Mouse (Mus musculus): ENCODE measurements around the gene Gmpr2. TPM values are rescaled to one million over a fixed set of nuclear protein-coding genes. Genes with fewer than 3 reads are reported as not detected.

The Gmpr2 gene
- polyA plus RNA-seq, 2 experiments = 51.1 to 53.1 TPM

DNA sequence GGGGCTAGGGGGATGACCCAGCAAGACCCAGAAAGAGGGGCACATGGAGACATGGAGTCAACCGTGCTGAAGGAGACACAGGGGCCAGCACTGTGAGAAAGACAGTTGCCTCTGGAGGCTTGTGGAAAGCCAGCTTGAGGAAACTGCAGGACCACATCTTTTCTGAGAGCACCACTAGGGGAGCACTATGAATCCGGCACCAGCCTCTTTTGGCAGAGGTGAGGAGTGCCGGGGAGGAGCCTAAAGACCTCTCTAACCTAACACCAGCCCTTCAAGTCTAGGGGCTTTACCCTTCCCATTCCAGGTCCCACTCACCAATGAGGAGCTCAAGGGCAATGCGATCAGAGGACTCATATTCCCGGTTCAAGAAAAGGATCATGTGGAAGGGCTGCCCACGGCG lies 40.0 kb downstream of the Gmpr2 start:
- no peak overlapping the region for H3K9ac ChIP-seq (ENCODE audit: low read depth, low read length, severe bottlenecking)
- WGBS = 72% methylated on average over 7 of the region's 7 CpGs
- no peak for TF ChIP-seq POLR2A (IDR thresholded peaks at IDR 0.05; ENCODE audit: borderline replicate concordance, extremely low read depth, insufficient read depth, insufficient read length)
- peaks cover 6% of the 10 kb centered on the region; the same call in 1 of the 2 replicates for H3K4me1 ChIP-seq (ENCODE audit: control insufficient read depth, insufficient read depth, low read length)
- no peaks in the 10 kb centered on the region for H3K9me3 ChIP-seq (ENCODE audit: control insufficient read depth, low read length)
- H3K36me3 ChIP-seq (ENCODE audit: control insufficient read depth, insufficient read depth, low read length) = peaks cover 7% of the 10 kb centered on the region
- H3K27ac ChIP-seq (replicated peaks; ENCODE audit: low read depth, low read length) = no peak overlapping the region
- H3K4me2 ChIP-seq (replicated peaks; ENCODE audit: low read depth, low read length, severe bottlenecking) = no peak overlapping the region
- H3K4me3 ChIP-seq (replicated peaks; ENCODE audit: low read length) = no peak overlapping the region
- no peak for DNase-seq (ENCODE audit: low spot score)
- peaks cover 6% of the 10 kb centered on the region for H3K27me3 ChIP-seq (ENCODE audit: control insufficient read depth, insufficient read depth, low read length)
- no peak for ATAC-seq (ENCODE audit: low FRiP score, low read depth)

DNA sequence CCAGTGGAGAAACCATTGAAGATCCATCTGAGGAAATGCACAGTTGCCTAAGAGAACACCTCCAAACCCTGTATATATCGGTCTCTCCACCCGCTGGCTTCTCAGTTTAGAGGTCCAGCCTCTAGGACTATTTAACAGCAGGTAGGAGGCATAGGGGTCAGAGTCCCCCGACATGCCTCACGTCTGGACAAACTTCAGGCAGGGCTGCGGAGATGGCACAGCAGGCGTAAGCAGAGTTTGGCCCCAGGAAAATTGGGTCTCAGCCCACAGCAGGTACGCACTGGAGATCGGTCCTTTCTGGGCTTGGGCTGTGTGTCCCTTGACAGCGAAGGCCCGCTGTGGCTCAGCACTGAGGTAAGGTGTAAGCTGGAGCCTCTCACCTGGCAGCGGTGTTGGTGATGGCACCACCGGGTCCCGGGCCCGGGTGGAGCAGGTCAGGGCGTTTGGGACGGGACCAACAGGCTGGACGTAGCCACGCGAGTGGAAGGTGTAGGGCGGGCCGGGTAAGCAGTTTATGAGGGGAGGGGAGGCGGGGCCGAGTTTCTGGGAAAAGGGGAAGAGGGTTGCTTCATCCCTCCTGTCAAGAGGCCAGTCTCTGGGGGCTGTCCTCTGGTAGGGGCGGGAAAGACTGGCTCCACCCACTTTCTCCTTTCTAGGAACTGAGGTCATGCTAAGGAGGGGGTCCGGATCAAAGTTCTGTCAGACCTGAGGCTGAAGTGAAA lies 41.4 kb downstream of the Gmpr2 start:
- 9% methylated on average over 25 of the region's 25 CpGs for WGBS
- Histone ChIP-seq H3K27me3 (ENCODE audit: control insufficient read depth, insufficient read depth, low read length) (peaks cover 6% of the 10 kb centered on the region), H3K36me3 (ENCODE audit: control insufficient read depth, insufficient read depth, low read length) (peaks cover 19% of the 10 kb centered on the region), H3K4me2 (replicated peaks; ENCODE audit: low read depth, low read length, severe bottlenecking) (peak overlapping the region; percentile 36), H3K9me3 (ENCODE audit: control insufficient read depth, low read length) (no peaks in the 10 kb centered on the region), H3K9ac (ENCODE audit: low read depth, low read length, severe bottlenecking) (peak overlapping the region; percentile 31; the same call in 1 of the 2 replicates), H3K27ac (replicated peaks; ENCODE audit: low read depth, low read length) (no peak overlapping the region), H3K4me3 (replicated peaks; ENCODE audit: low read length) (peak overlapping the region; percentile 17), H3K4me1 (ENCODE audit: control insufficient read depth, insufficient read depth, low read length) (peaks cover 6% of the 10 kb centered on the region; the same call in 1 of the 2 replicates)
- no peak for TF ChIP-seq POLR2A (IDR thresholded peaks at IDR 0.05; ENCODE audit: borderline replicate concordance, extremely low read depth, insufficient read depth, insufficient read length)
- peak; percentile 45; the same call in 1 of the 2 replicates for ATAC-seq (ENCODE audit: low FRiP score, low read depth)
- DNase-seq (ENCODE audit: low spot score) = peak; percentile 33

DNA sequence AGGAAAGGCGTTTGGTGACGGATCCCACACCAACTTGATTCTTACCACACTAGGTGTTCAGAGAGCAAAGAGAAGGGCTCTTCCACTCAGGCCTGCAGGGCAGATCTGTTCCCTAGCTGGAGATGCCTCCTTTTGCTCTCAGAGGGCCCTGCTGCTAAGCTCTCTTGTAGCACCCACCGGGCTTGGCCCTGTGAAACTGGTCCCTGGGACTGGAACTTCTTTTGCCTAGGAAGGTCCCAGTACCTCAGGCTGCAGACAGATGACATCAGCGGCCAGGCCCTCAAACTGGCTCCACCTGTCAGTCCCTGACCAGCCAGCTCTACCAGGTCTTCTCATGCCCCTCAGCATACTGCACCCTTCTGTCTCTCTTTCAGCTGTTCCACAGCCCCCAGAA lies 42.0 kb downstream of the Gmpr2 start, which contains the start of gene Tgm1:
TSS of gene Tgm1 (minus strand) at position 198 of the 394 bp plus-strand sequence.
- Histone ChIP-seq H3K27ac (replicated peaks; ENCODE audit: low read depth, low read length) (no peak within 1 kb of the TSS), H3K4me3 (replicated peaks; ENCODE audit: low read length) (peak within 1 kb of the TSS; percentile 17), H3K27me3 (ENCODE audit: control insufficient read depth, insufficient read depth, low read length) (peaks cover 6% of the 10 kb centered on the region), H3K36me3 (ENCODE audit: control insufficient read depth, insufficient read depth, low read length) (peaks cover 25% of the 10 kb centered on the region), H3K4me1 (ENCODE audit: control insufficient read depth, insufficient read depth, low read length) (peaks cover 6% of the 10 kb centered on the region; the same call in 1 of the 2 replicates), H3K4me2 (replicated peaks; ENCODE audit: low read depth, low read length, severe bottlenecking) (peak within 1 kb of the TSS; percentile 36), H3K9me3 (ENCODE audit: control insufficient read depth, low read length) (no peaks in the 10 kb centered on the region), H3K9ac (ENCODE audit: low read depth, low read length, severe bottlenecking) (peak within 1 kb of the TSS; percentile 31; the same call in 1 of the 2 replicates)
- DNase-seq (ENCODE audit: low spot score) = no peak
- 18% methylated on average over 4 of the region's 4 CpGs for WGBS
- TF ChIP-seq POLR2A (IDR thresholded peaks at IDR 0.05; ENCODE audit: borderline replicate concordance, extremely low read depth, insufficient read depth, insufficient read length) = no peak
- ATAC-seq (ENCODE audit: low FRiP score, low read depth) = no peak

DNA sequence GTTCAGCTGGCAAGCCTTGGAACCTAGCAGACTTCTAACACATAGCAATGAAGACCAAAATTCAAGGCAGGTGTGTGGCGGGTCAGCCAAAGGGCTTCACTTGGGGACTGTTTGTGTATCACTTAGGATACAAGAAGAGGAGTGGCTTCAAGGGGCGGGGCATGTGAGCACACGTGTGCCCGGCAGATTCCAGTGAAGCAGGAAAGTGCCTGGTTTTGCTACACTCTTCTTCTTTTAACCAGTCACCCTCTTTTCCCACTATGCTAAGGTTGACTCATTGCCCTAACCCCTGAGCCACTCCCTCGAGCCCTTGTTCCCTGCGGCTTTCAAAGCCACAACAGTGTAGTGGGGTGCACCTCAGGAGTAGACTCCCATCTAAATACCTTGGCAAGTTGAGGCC lies 43.2 kb downstream of the Gmpr2 start:
- DNase-seq (ENCODE audit: low spot score) (peak; percentile 34), ATAC-seq (ENCODE audit: low FRiP score, low read depth) (peak; percentile 19; the same call in 1 of the 2 replicates)
- no peak for TF ChIP-seq POLR2A (IDR thresholded peaks at IDR 0.05; ENCODE audit: borderline replicate concordance, extremely low read depth, insufficient read depth, insufficient read length)
- H3K4me1 ChIP-seq (ENCODE audit: control insufficient read depth, insufficient read depth, low read length) = peaks cover 6% of the 10 kb centered on the region; the same call in 1 of the 2 replicates
- 23% methylated on average over 6 of the region's 6 CpGs for WGBS
- H3K9ac ChIP-seq (ENCODE audit: low read depth, low read length, severe bottlenecking) = no peak overlapping the region
- no peak overlapping the region for H3K4me3 ChIP-seq (replicated peaks; ENCODE audit: low read length)
- no peak overlapping the region for H3K4me2 ChIP-seq (replicated peaks; ENCODE audit: low read depth, low read length, severe bottlenecking)
- H3K9me3 ChIP-seq (ENCODE audit: control insufficient read depth, low read length) = no peaks in the 10 kb centered on the region
- H3K27ac ChIP-seq (replicated peaks; ENCODE audit: low read depth, low read length) = no peak overlapping the region
- H3K27me3 ChIP-seq (ENCODE audit: control insufficient read depth, insufficient read depth, low read length) = peaks cover 6% of the 10 kb centered on the region
- peaks cover 30% of the 10 kb centered on the region for H3K36me3 ChIP-seq (ENCODE audit: control insufficient read depth, insufficient read depth, low read length)

DNA sequence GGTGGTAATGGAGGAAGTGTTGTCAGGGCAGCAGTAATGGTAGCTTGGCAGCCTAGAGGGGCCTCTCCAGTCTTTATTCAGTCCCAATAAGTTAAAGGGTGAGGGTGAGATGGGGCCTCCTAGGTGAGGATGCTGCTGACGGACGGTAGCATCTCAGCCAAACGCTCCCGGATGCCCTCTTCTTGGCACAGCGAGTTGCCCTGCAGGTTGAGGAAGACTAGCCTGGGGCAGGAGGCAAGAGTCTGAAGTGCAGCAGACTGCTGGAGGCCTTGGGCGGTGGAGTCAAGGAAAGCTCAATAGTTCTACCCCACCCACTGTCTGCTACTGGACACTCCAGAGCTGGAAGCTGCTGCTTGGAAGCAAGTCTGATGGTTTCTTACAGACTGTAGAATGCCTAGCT lies 44.5 kb downstream of the Gmpr2 start:
- Histone ChIP-seq H3K27ac (replicated peaks; ENCODE audit: low read depth, low read length) (no peak overlapping the region), H3K4me2 (replicated peaks; ENCODE audit: low read depth, low read length, severe bottlenecking) (no peak overlapping the region), H3K27me3 (ENCODE audit: control insufficient read depth, insufficient read depth, low read length) (peaks cover 6% of the 10 kb centered on the region), H3K4me1 (ENCODE audit: control insufficient read depth, insufficient read depth, low read length) (peaks cover 6% of the 10 kb centered on the region; the same call in 1 of the 2 replicates), H3K36me3 (ENCODE audit: control insufficient read depth, insufficient read depth, low read length) (peaks cover 30% of the 10 kb centered on the region), H3K9ac (ENCODE audit: low read depth, low read length, severe bottlenecking) (no peak overlapping the region), H3K9me3 (ENCODE audit: control insufficient read depth, low read length) (no peaks in the 10 kb centered on the region), H3K4me3 (replicated peaks; ENCODE audit: low read length) (no peak overlapping the region)
- ATAC-seq (ENCODE audit: low FRiP score, low read depth) = no peak
- DNase-seq (ENCODE audit: low spot score) = no peak
- WGBS = 96% methylated on average over 6 of the region's 6 CpGs
- no peak for TF ChIP-seq POLR2A (IDR thresholded peaks at IDR 0.05; ENCODE audit: borderline replicate concordance, extremely low read depth, insufficient read depth, insufficient read length)
